Mouse (Mus musculus) kidney, adult 2 months (tissue): ENCODE measurements around the gene Mbd5. TPM values are rescaled to one million over a fixed set of nuclear protein-coding genes. Genes with fewer than 3 reads are reported as not detected.

ENCODE experiments used
- DNase-seq: peaks from one replicate; pipeline ENCODE4 v3.0.0; 2021
- H3K27ac ChIP-seq: fragments of 200-500 bp; 2 replicates; pipeline ENCODE4 v1.5.1; 2012; ENCODE audit warnings: low read depth, low read length, control low read depth, inconsistent platforms; ENCODE audit not compliant: insufficient read depth
- H3K27me3 ChIP-seq: fragments of 200-500 bp; replicated peaks from 2 replicates; pipeline ENCODE4 v1.6.1; 2012; ENCODE audit warnings: mild to moderate bottlenecking, moderate library complexity, low read length, inconsistent platforms; ENCODE audit not compliant: control insufficient read depth, insufficient read depth
- H3K36me3 ChIP-seq: fragments of 200-500 bp; 2 replicates; pipeline ENCODE4 v1.6.1; 2012; ENCODE audit warnings: mild to moderate bottlenecking, moderate library complexity, low read length, inconsistent platforms; ENCODE audit not compliant: control insufficient read depth, insufficient read depth
- H3K4me1 ChIP-seq: fragments of 200-500 bp; 2 replicates; pipeline ENCODE4 v1.6.1; 2011; ENCODE audit warnings: low read length; ENCODE audit not compliant: control insufficient read depth, insufficient read depth
- H3K4me3 ChIP-seq: fragments of 200-500 bp; 2 replicates; pipeline ENCODE4 v1.5.1; 2011; ENCODE audit warnings: mild to moderate bottlenecking, low read depth, low read length, control low read depth; ENCODE audit not compliant: insufficient read depth
- CTCF ChIP-seq: fragments of 200-500 bp; conservative IDR thresholded peaks from 2 replicates; pipeline ENCODE4 v1.5.1; 2011; ENCODE audit warnings: low read depth, mild to moderate bottlenecking, control low read depth, low read length, moderate library complexity, mixed read lengths; ENCODE audit not compliant: insufficient read depth, insufficient read length
- POLR2A ChIP-seq: fragments of 200-500 bp; IDR thresholded peaks from one replicate; pipeline ENCODE4 v1.6.1; 2011; ENCODE audit warnings: low read depth, low read length, control low read depth
- WGBS: fragments of 180-500 bp; shearing (Covaris S2); methylation state at CpG from one replicate; pipeline ENCODE4 v1.1.7; 2018; 5-methylcytosine and 5-hydroxymethylcytosine counted together
- polyA plus RNA-seq: library from polyadenylated mRNA; depleted of rRNA; stranded (reverse); fragments of >200 nt; gene quantifications from 2 replicates; pipeline ENCODE4 v1.2.3, GENCODE M21; 2012

The Mbd5 gene
- polyA plus RNA-seq, 1 experiment = 8.6 TPM

DNA sequence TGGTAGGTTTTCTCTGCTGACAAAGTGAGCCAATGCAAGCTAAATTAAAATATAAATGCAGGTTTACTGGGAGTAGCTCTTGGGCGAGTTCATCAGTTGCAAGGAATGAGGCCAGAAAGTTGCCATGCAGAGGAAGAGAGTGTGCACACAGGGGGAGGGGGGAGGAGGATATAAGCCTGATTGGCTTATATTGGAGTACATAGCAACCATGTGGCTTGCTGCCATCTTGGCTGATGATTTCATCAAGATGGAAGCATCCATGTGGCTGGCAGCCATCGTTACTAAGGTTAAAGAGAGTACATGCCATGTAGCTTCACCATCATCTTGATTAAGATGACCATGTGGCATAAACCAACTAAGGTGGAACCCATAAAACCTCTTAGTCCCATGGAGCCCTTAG lies 395.0 kb downstream of the Mbd5 start:
- H3K4me1 ChIP-seq = peaks cover 5% of the 10 kb centered on the region; the same call in 1 of the 2 replicates
- TF ChIP-seq POLR2A = no peak
- TF ChIP-seq CTCF = no peak
- WGBS = 89% methylated on average over 2 of the region's 2 CpGs
- H3K27ac ChIP-seq = no peak overlapping the region
- H3K4me3 ChIP-seq = no peak overlapping the region
- no peaks in the 10 kb centered on the region for H3K36me3 ChIP-seq
- H3K27me3 ChIP-seq = no peaks in the 10 kb centered on the region
- no peak for DNase-seq

DNA sequence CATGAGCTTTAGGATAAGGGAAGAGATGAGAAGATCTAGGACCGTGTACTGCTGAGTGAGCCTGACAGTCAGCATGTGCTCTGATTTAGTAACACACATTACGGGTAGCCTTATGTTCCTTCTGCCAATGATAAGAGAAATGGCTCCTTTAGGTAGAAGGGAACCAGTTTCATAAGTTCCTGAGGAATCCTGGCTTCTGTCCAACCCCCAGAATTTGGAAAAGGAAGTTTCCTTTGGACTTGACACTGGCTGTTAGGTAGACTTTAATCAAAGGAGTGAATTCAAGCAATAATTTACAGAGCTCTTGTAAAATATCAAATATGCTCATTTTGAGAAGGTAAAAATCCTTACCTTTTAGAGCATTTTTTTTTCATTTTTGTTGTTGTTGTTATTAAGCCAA lies 396.5 kb downstream of the Mbd5 start:
- Histone ChIP-seq H3K4me3 (no peak overlapping the region), H3K27me3 (no peaks in the 10 kb centered on the region), H3K27ac (no peak overlapping the region), H3K4me1 (peaks cover 9% of the 10 kb centered on the region; the same call in 1 of the 2 replicates), H3K36me3 (no peaks in the 10 kb centered on the region)
- WGBS = 55% methylated on average over 2 of the region's 2 CpGs
- DNase-seq = peak; percentile 56
- no peak for TF ChIP-seq POLR2A
- TF ChIP-seq CTCF = no peak

DNA sequence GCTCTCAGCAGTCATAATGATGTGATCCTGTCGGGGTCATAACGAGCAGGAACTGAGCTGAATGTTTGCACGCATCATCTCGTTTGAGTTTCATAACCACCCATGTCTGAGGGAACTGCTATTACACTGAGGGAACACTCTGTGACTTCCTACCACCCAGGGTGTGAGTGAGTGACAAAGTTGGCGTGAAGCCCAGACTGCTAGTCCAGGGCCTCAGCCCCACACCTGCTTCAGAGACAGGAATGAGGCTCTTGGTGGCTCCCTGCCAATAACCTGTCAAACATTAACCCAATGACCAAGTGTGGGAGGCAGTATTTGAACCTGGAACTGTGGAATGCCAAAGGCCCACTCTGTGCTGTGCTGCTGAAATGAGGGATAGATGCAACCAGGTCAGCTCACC lies 400.5 kb downstream of the Mbd5 start:
- 13% methylated on average over 5 of the region's 5 CpGs for WGBS
- H3K36me3 ChIP-seq = no peaks in the 10 kb centered on the region
- H3K27ac ChIP-seq = peak overlapping the region; percentile 19; the same call in 1 of the 2 replicates
- no peak for TF ChIP-seq CTCF
- TF ChIP-seq POLR2A = no peak
- H3K4me3 ChIP-seq = no peak overlapping the region
- no peaks in the 10 kb centered on the region for H3K27me3 ChIP-seq
- DNase-seq = peak; percentile 98
- peaks cover 9% of the 10 kb centered on the region; the same call in 1 of the 2 replicates for H3K4me1 ChIP-seq

DNA sequence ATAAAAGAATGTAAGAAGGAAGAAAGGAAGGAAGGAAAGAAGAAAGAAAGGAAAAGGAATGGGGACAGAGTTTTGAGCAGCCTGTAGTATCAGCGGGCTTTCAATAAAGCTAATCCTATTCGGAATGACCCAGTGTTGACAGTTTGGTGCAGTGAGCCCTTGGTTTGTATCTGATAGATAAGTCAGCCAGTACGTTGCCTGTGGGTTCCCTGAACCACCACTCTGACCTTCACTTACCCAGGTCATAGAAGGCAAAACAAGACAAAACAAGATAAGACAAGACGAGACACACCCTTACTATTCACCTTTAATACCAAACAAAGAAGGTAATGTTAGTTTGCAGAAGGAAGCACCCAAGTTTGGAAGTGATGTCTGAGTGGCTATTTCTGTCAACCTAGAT lies 401.5 kb downstream of the Mbd5 start:
- WGBS = 94% methylated on average over 4 of the region's 4 CpGs

DNA sequence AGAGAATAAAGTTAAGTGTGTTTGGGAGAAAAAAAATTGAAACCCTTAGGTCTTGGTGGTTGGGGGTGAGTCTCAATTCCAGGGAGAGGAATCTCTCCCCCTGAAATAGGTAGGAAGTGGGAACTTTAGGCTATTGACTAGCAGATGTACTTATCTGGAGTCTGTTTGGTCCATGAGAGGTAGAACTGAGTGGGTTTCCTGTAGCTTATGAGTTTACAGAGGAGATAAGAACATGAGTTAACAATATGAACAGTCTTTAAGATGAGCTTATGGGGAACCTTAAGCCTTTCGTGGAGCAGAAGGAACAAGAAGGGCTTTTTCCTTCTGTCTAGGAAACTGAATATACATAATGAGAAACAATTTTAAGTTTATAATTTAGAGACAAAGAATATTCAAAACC lies 404.8 kb downstream of the Mbd5 start:
- no peak for DNase-seq
- Histone ChIP-seq H3K36me3 (no peaks in the 10 kb centered on the region), H3K4me1 (peaks cover 8% of the 10 kb centered on the region; the same call in 1 of the 2 replicates), H3K4me3 (no peak overlapping the region), H3K27ac (no peak overlapping the region), H3K27me3 (no peaks in the 10 kb centered on the region)
- 92% methylated on average over 1 of the region's 1 CpGs for WGBS
- TF ChIP-seq POLR2A = no peak
- TF ChIP-seq CTCF = no peak

More for the DNA sequence above, 401.5 kb downstream of the Mbd5 start:
- H3K27ac ChIP-seq = no peak overlapping the region
- TF ChIP-seq CTCF (no peak), POLR2A (no peak)
- DNase-seq = no peak
- peaks cover 6% of the 10 kb centered on the region; the same call in 1 of the 2 replicates for H3K4me1 ChIP-seq
- no peak overlapping the region for H3K4me3 ChIP-seq
- H3K36me3 ChIP-seq = no peaks in the 10 kb centered on the region
- H3K27me3 ChIP-seq = no peaks in the 10 kb centered on the region

DNA sequence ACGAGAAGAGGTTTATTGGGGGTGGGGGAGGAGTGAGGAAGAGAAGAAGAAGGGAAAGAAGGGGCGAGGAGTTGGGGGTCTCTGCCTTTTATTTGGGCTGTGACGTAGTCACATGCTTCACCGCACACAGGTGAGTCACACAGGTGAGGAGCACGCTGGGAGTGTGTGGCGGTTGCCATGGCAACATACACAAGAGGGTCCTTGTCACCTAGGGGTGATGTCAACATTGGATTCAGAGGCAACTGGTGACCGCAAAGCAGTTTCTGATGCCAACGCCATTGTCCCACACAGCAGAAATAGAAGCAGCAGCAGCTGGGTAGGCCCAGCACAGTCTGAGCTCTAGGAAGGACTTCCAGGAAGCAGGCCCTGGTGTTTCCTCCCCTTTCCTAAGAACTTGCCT lies 406.6 kb downstream of the Mbd5 start:
- Histone ChIP-seq H3K27ac (no peak overlapping the region), H3K4me3 (no peak overlapping the region), H3K4me1 (peaks cover 4% of the 10 kb centered on the region; the same call in 1 of the 2 replicates), H3K27me3 (no peaks in the 10 kb centered on the region), H3K36me3 (no peaks in the 10 kb centered on the region)
- DNase-seq = no peak
- 81% methylated on average over 8 of the region's 8 CpGs for WGBS
- TF ChIP-seq CTCF = no peak
- no peak for TF ChIP-seq POLR2A

DNA sequence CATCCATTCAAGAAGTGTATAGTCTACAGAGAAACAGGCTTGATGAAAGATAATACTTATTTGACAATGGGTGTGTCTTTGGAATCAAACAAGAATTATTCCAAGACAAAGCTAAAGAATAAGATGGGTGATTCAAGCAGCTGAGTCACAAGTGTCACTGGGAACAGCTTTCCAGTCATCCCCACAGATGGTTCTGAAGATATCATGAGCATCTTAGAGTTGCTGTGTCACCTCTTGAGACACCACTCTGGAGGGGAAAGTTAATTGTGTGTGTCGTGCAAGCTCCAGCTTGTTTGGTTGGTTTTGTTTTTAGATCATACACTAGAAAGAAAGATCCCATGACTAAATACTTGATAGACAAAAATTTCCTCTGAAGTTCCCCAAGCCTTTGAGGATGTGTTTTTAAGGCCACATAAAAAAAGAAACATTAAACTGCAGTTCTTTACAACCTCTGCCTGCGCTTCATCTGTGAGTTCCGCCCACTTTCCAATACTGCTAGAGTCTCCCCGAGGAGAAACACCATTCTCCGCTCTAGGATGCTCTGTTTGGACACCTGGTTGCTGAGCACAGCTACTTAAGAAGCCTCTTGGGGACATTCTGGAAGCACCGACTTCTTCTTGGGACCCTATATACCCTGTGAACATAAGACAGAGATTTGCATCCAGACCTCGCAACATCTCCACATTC lies 409.0 kb downstream of the Mbd5 start:
- WGBS = 78% methylated on average over 7 of the region's 7 CpGs
- no peaks in the 10 kb centered on the region for H3K27me3 ChIP-seq
- H3K4me3 ChIP-seq = no peak overlapping the region
- peaks cover 4% of the 10 kb centered on the region; the same call in 1 of the 2 replicates for H3K4me1 ChIP-seq
- no peaks in the 10 kb centered on the region for H3K36me3 ChIP-seq
- H3K27ac ChIP-seq = no peak overlapping the region
- TF ChIP-seq CTCF (no peak), POLR2A (no peak)
- no peak for DNase-seq
